Mouse (Mus musculus): ENCODE measurements around the gene Vasn. TPM values are rescaled to one million over a fixed set of nuclear protein-coding genes. Genes with fewer than 3 reads are reported as not detected.

Vasn gene
- polyA plus RNA-seq, 1 experiment = 15.9 TPM

DNA sequence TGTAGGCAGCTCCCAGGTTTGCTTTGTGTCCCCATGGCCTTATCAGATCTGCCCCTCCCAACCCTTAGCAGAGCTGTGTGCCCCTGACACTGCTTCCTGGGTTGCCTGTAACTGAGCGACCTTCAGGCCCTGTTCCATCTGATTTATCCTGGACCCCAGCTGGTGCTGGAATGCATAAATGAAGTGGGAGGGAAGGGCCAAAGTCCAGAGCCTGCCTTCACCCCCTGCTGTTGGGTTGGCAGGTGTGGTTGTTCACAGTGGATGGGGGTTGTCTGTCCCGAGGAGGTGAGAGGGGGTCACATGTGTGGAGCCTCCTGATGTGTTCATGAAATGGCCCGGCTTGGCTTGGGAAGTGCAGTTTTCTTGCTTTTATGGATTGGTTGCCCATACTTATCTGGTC is 37.6 kb upstream of the Vasn start:
- Histone ChIP-seq H3K27ac (ENCODE audit: control insufficient read depth, insufficient read depth, low read depth, low read length) (no peak overlapping the region), H3K4me1 (ENCODE audit: control insufficient read depth, insufficient read depth, low read length) (peaks cover 3% of the 10 kb centered on the region), H3K4me3 (ENCODE audit: control insufficient read depth, low read depth, low read length) (no peak overlapping the region), H3K27me3 (ENCODE audit: control insufficient read depth, insufficient read depth, low read length) (no peaks in the 10 kb centered on the region), H3K36me3 (ENCODE audit: control insufficient read depth, insufficient read depth, low read length) (no peaks in the 10 kb centered on the region)
- no peak for TF ChIP-seq CTCF (IDR thresholded peaks at IDR 0.05; ENCODE audit: control insufficient read depth, insufficient read depth, insufficient replicate concordance, low read depth, low read length)
- no peak for TF ChIP-seq POLR2A (IDR thresholded peaks at IDR 0.05; ENCODE audit: control insufficient read depth, low read depth, low read length)

DNA sequence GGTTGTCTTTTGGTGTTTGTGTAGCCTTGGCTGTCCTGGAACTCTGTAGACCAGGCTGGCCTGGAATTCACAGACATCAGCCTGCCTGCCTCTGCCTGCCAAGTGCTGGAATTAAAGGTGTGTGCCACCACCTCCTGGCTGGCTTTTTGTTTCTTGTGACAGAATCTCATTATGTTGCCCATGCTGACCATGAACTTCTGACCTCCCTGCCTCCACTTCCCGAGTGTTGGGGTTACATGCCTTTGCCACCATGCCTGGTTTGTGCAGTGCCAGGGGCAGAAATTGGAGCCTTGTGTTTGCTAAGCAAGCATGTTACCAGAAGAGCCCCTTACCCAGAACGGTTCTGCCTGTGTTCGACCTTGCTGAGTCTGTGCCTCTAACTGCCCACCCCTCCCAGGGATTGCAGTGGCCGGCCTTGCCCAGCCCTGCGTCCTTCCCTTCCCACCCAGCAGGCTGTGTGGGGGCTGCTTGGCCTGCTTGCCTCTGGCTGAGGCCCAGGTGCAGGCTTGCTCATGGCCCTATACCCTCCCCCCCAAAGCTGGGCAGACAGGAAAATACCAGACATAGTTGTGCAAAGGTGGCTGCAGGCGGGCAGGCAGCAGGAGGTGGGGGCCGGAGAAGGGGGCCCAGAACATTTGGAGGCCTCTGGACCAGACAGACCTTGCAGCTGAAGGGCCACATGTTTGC is 36.8 kb upstream of the Vasn start:
- Histone ChIP-seq H3K27me3 (ENCODE audit: control insufficient read depth, insufficient read depth, low read length) (no peaks in the 10 kb centered on the region), H3K4me1 (ENCODE audit: control insufficient read depth, insufficient read depth, low read length) (peaks cover 3% of the 10 kb centered on the region), H3K4me3 (ENCODE audit: control insufficient read depth, low read depth, low read length) (no peak overlapping the region), H3K27ac (ENCODE audit: control insufficient read depth, insufficient read depth, low read depth, low read length) (no peak overlapping the region; the same call in 1 of the 2 replicates), H3K36me3 (ENCODE audit: control insufficient read depth, insufficient read depth, low read length) (no peaks in the 10 kb centered on the region)
- TF ChIP-seq CTCF (IDR thresholded peaks at IDR 0.05; ENCODE audit: control insufficient read depth, insufficient read depth, insufficient replicate concordance, low read depth, low read length) (no peak), POLR2A (IDR thresholded peaks at IDR 0.05; ENCODE audit: control insufficient read depth, low read depth, low read length) (no peak)

DNA sequence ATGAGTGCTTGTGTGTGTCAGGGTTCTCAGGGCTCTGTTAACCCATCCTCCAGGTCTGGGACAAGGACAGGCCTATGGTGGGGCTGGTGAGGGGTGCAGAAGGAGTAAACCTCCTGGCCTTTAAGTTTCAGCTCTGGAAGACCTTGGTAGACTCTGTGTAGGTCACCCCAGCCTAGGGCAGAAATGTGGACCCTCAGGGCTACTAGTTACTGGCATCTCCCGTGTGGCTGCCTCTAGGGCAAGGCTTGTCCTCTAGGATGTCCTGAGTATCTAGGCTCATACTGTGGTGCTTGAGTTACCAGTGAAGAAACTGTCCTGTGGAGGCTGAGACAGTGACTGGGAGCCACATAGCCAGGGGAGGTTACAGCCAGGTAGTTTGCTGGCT is 36.3 kb upstream of the Vasn start:
- TF ChIP-seq CTCF (IDR thresholded peaks at IDR 0.05; ENCODE audit: control insufficient read depth, insufficient read depth, insufficient replicate concordance, low read depth, low read length) = no peak
- no peak for TF ChIP-seq POLR2A (IDR thresholded peaks at IDR 0.05; ENCODE audit: control insufficient read depth, low read depth, low read length)
- Histone ChIP-seq H3K4me3 (ENCODE audit: control insufficient read depth, low read depth, low read length) (no peak overlapping the region), H3K27ac (ENCODE audit: control insufficient read depth, insufficient read depth, low read depth, low read length) (no peak overlapping the region), H3K4me1 (ENCODE audit: control insufficient read depth, insufficient read depth, low read length) (peaks cover 3% of the 10 kb centered on the region), H3K36me3 (ENCODE audit: control insufficient read depth, insufficient read depth, low read length) (no peaks in the 10 kb centered on the region), H3K27me3 (ENCODE audit: control insufficient read depth, insufficient read depth, low read length) (no peaks in the 10 kb centered on the region)

DNA sequence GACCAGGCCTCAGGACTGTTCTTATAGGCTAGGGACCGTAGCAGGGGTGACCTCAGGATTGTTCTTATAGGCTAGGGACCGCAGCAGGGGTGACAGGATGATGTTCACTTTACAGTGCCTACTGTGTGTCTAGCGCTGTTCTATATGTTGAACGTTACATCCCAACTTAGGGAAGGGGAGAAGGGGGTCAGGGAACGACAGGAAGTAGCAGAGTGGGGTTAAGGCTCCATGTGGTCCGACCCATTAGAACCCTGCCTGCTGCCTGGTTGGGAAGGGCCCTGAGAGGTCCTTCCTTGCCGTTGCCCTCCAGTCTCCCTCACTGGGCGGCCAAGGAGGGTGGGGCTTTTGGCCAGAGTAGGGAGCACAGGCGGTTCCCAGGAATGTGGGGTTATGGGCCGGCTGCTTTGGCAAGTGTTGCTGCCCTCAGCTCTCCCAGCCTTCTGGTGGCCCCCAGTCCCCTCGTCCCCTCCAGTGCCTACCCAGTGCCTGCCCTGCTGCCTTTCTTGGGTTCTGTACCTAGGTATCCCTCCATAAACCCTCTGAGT is 35.4 kb upstream of the Vasn start:
- H3K27me3 ChIP-seq (ENCODE audit: control insufficient read depth, insufficient read depth, low read length) = no peaks in the 10 kb centered on the region
- TF ChIP-seq CTCF (IDR thresholded peaks at IDR 0.05; ENCODE audit: control insufficient read depth, insufficient read depth, insufficient replicate concordance, low read depth, low read length) (no peak), POLR2A (IDR thresholded peaks at IDR 0.05; ENCODE audit: control insufficient read depth, low read depth, low read length) (no peak)
- H3K4me3 ChIP-seq (ENCODE audit: control insufficient read depth, low read depth, low read length) = no peak overlapping the region
- peaks cover 3% of the 10 kb centered on the region for H3K4me1 ChIP-seq (ENCODE audit: control insufficient read depth, insufficient read depth, low read length)
- H3K36me3 ChIP-seq (ENCODE audit: control insufficient read depth, insufficient read depth, low read length) = no peaks in the 10 kb centered on the region
- H3K27ac ChIP-seq (ENCODE audit: control insufficient read depth, insufficient read depth, low read depth, low read length) = no peak overlapping the region

DNA sequence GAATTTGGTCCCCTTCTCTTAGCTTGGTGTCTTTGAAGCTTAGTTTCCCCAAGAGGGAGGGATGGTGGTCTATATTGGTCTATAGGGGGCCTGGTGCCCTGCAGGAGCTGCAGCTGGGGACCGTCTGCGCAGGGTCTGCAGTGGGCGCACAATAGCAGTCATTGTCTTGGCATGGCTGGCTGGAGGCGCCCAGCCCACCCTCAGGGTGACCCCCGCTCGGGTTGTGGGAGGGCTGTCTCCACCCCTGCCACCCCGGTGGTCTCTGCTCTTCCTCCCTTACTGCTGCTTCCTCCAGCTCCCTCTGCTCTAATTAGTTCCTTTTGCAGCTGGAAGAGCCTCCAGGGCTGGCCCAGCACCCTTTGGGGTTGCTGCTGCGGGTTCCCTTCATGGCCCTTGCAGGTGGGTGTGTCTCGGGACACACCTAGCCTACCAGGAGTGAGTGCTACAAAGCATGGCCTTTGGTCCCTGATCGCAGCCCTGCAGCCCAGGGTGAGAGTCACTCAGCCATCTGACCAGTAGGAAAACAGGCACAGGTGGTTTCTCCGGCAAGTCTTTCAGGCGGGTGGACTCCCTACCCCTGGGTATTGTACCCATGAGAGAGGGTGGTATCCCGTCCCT is 34.1 kb upstream of the Vasn start:
- Histone ChIP-seq H3K36me3 (ENCODE audit: control insufficient read depth, insufficient read depth, low read length) (no peaks in the 10 kb centered on the region), H3K27me3 (ENCODE audit: control insufficient read depth, insufficient read depth, low read length) (no peaks in the 10 kb centered on the region), H3K27ac (ENCODE audit: control insufficient read depth, insufficient read depth, low read depth, low read length) (no peak overlapping the region), H3K4me3 (ENCODE audit: control insufficient read depth, low read depth, low read length) (no peak overlapping the region), H3K4me1 (ENCODE audit: control insufficient read depth, insufficient read depth, low read length) (peaks cover 3% of the 10 kb centered on the region)
- TF ChIP-seq CTCF (IDR thresholded peaks at IDR 0.05; ENCODE audit: control insufficient read depth, insufficient read depth, insufficient replicate concordance, low read depth, low read length) (no peak), POLR2A (IDR thresholded peaks at IDR 0.05; ENCODE audit: control insufficient read depth, low read depth, low read length) (no peak)

DNA sequence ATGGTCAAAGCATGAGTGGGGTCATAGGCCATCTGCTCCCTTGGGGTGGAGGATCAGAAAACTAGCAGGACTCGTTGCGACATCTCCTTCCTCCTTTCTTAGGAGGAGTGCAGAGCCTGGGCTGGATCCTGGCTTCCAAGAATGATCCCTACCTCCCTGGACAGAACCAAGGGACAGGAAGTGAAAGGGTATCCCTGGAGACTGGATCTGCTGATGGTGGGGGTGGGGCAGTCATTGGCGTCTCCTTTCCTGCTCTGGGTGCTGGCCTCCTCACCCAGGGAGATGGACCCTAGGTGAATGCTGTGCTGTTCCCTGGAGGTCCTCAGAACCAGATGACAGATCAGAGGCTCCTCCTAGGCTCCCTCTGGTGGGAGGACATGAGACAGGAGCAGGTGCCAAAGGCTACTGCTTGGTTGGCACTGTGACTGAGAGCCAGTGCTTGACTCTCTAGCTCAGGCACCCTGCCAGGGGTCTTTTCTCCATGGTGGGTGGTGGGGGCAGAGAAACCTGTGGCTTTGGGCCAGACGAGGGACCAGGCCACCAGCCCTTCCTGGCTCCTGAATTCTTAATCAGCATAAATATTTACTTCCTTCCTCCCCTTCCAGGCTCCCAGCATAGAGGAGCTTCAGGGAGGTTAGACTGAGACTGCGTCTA is 33.2 kb upstream of the Vasn start:
- H3K27ac ChIP-seq (ENCODE audit: control insufficient read depth, insufficient read depth, low read depth, low read length) = no peak overlapping the region
- H3K27me3 ChIP-seq (ENCODE audit: control insufficient read depth, insufficient read depth, low read length) = no peaks in the 10 kb centered on the region

More for the DNA sequence above, 33.2 kb upstream of the Vasn start:
- H3K4me1 ChIP-seq (ENCODE audit: control insufficient read depth, insufficient read depth, low read length) = peaks cover 3% of the 10 kb centered on the region
- no peak overlapping the region for H3K4me3 ChIP-seq (ENCODE audit: control insufficient read depth, low read depth, low read length)
- H3K36me3 ChIP-seq (ENCODE audit: control insufficient read depth, insufficient read depth, low read length) = no peaks in the 10 kb centered on the region
- TF ChIP-seq CTCF (IDR thresholded peaks at IDR 0.05; ENCODE audit: control insufficient read depth, insufficient read depth, insufficient replicate concordance, low read depth, low read length) (peak; percentile 20; the same call in 1 of the 2 replicates), POLR2A (IDR thresholded peaks at IDR 0.05; ENCODE audit: control insufficient read depth, low read depth, low read length) (no peak)

All from testis, adult 2 months (tissue).